Mouse (Mus musculus) kidney, embryonic 15.5 days (tissue): Measurements from ENCODE around the gene Gm30191. TPM values are rescaled to one million over a fixed set of nuclear protein-coding genes. Genes with fewer than 3 reads are reported as not detected.
A peak's percentile ranks its signal among the peaks of the same experiment; 100 is the strongest.
"Not testable (repeated sequence)": the region's sequence is repeated elsewhere in the genome, so short reads cannot be mapped to it uniquely, and the experiment has no call there.

Experiments
- ATAC-seq: fragments of 200-750 bp; cut with Nextera tagmentation; replicated peaks from 2 replicates; pipeline ENCODE4 v1.8.0; 2017; ENCODE audit warnings: moderate TSS enrichment; ENCODE audit not compliant: low FRiP score
- H3K27ac ChIP-seq: fragments of 300-500 bp; sonication (generic); 2 replicates; pipeline ENCODE4 v1.5.1; 2015; ENCODE audit warnings: mild to moderate bottlenecking, inconsistent platforms
- H3K27me3 ChIP-seq: fragments of 300-500 bp; sonication (generic); 2 replicates; pipeline ENCODE4 v1.6.1; 2015; ENCODE audit warnings: inconsistent platforms
- H3K36me3 ChIP-seq: fragments of 300-500 bp; sonication (generic); 2 replicates; pipeline ENCODE4 v1.6.1; 2015; ENCODE audit warnings: inconsistent platforms
- H3K4me1 ChIP-seq: fragments of 300-500 bp; sonication (generic); 2 replicates; pipeline ENCODE4 v1.6.1; 2015; ENCODE audit warnings: inconsistent platforms
- H3K4me2 ChIP-seq: fragments of 300-500 bp; sonication (generic); 2 replicates; pipeline ENCODE4 v1.6.1; 2015; ENCODE audit warnings: moderate library complexity, mild to moderate bottlenecking, inconsistent platforms
- H3K4me3 ChIP-seq: fragments of 300-500 bp; sonication (generic); replicated peaks from 2 replicates; pipeline ENCODE4 v1.5.1; 2015; ENCODE audit warnings: mild to moderate bottlenecking, inconsistent platforms
- H3K9ac ChIP-seq: fragments of 300-500 bp; sonication (generic); 2 replicates; pipeline ENCODE4 v1.6.1; 2015; ENCODE audit warnings: mild to moderate bottlenecking, inconsistent platforms
- H3K9me3 ChIP-seq: fragments of 300-500 bp; sonication (generic); replicated peaks from 2 replicates; pipeline ENCODE4 v1.6.1; 2016; ENCODE audit warnings: inconsistent platforms
- WGBS: fragments of 180-500 bp; shearing (Covaris S2); methylation state at CpG from one replicate; pipeline ENCODE4 v1.1.7; 2015; ENCODE audit warnings: mixed read lengths; 5-methylcytosine and 5-hydroxymethylcytosine counted together
- polyA plus RNA-seq: library from polyadenylated mRNA; unstranded; fragments of >200 nt; fragmentation: Nextera tagmentation; extraction: Ambion mirVana; gene quantifications from 2 replicates; pipeline ENCODE4 v1.2.1, GENCODE M21; 2015

Gm30191 gene
- polyA plus RNA-seq, 1 experiment from 2014 or later, result not detected

GRCm38 (mm10) chr4:134253722-134254324 lies 7.1 kb downstream of the Gm30191 start, which contains the start of gene Grrp1:
Grrp1 (minus strand) TSS chr4:134254106.
- Histone ChIP-seq H3K4me3 (peak within 1 kb of the TSS; percentile 47), H3K36me3 (no peaks in the 10 kb centered on the region), H3K9me3 (no peaks in the 10 kb centered on the region), H3K27ac (peak within 1 kb of the TSS; percentile 61), H3K4me1 (peaks cover 91% of the 10 kb centered on the region), H3K27me3 (peaks cover 64% of the 10 kb centered on the region), H3K9ac (peak within 1 kb of the TSS; percentile 30), H3K4me2 (peak within 1 kb of the TSS; percentile 86)
- ATAC-seq, result no peak
- WGBS, result 2% methylated on average over 13 of the region's 13 CpGs

- H3K27ac ChIP-seq, result no peak overlapping the region
- H3K36me3 ChIP-seq, result no peaks in the 10 kb centered on the region
- H3K27me3 ChIP-seq, result peaks cover 54% of the 10 kb centered on the region
- no peak overlapping the region for H3K4me3 ChIP-seq
- no peak overlapping the region for H3K9ac ChIP-seq
- no peaks in the 10 kb centered on the region for H3K9me3 ChIP-seq
- WGBS, result 55% methylated on average over 3 of the region's 3 CpGs
- ATAC-seq, result no peak
- no peak overlapping the region for H3K4me2 ChIP-seq
- H3K4me1 ChIP-seq, result peaks cover 86% of the 10 kb centered on the region
These were observed 8.1 kb downstream of the Gm30191 start for GRCm38 (mm10) chr4:134254835-134255234.

GRCm38 (mm10) chr4:134255854-134256253 lies 9.1 kb downstream of the Gm30191 start:
- no peak overlapping the region for H3K4me3 ChIP-seq
- no peaks in the 10 kb centered on the region for H3K36me3 ChIP-seq
- H3K9ac ChIP-seq, result no peak overlapping the region
- H3K27me3 ChIP-seq, result peaks cover 44% of the 10 kb centered on the region
- no peaks in the 10 kb centered on the region for H3K9me3 ChIP-seq
- WGBS, result 39% methylated on average over 4 of the region's 4 CpGs
- H3K4me1 ChIP-seq, result peaks cover 75% of the 10 kb centered on the region
- 0 out of 2 replicates have a peak, but pooled peaks have one; percentile 15 for ATAC-seq
- peak overlapping the region; percentile 15; the same call in 1 of the 2 replicates for H3K4me2 ChIP-seq
- peak overlapping the region; percentile 78 for H3K27ac ChIP-seq

GRCm38 (mm10) chr4:134256407-134257197 lies 9.9 kb downstream of the Gm30191 start:
- H3K36me3 ChIP-seq, result no peaks in the 10 kb centered on the region
- peak overlapping the region; percentile 11; the same call in 1 of the 2 replicates for H3K9ac ChIP-seq
- no peak overlapping the region for H3K4me3 ChIP-seq
- H3K27me3 ChIP-seq, result peaks cover 37% of the 10 kb centered on the region
- 12% methylated on average over 19 of the region's 19 CpGs for WGBS
- peaks cover 68% of the 10 kb centered on the region for H3K4me1 ChIP-seq
- H3K9me3 ChIP-seq, result no peaks in the 10 kb centered on the region
- peak overlapping the region; percentile 15 for H3K4me2 ChIP-seq
- no peak for ATAC-seq
- peak overlapping the region; percentile 78 for H3K27ac ChIP-seq

GRCm38 (mm10) chr4:134257198-134258009 lies 10.7 kb downstream of the Gm30191 start:
- Histone ChIP-seq H3K27ac (peak overlapping the region; percentile 78), H3K9ac (no peak overlapping the region), H3K36me3 (no peaks in the 10 kb centered on the region), H3K4me2 (peak overlapping the region; percentile 15), H3K4me3 (no peak overlapping the region), H3K4me1 (peaks cover 60% of the 10 kb centered on the region), H3K9me3 (no peaks in the 10 kb centered on the region), H3K27me3 (peaks cover 31% of the 10 kb centered on the region)
- 25% methylated on average over 11 of the region's 11 CpGs for WGBS
- no peak for ATAC-seq

GRCm38 (mm10) chr4:134258354-134258753 lies 11.6 kb downstream of the Gm30191 start:
- peak overlapping the region; percentile 66; the same call in 1 of the 2 replicates for H3K27ac ChIP-seq
- no peak overlapping the region for H3K9ac ChIP-seq
- H3K4me3 ChIP-seq, result no peak overlapping the region
- H3K9me3 ChIP-seq, result no peaks in the 10 kb centered on the region
- H3K36me3 ChIP-seq, result no peaks in the 10 kb centered on the region
- ATAC-seq, result no peak
- WGBS, result 45% methylated on average over 11 of the region's 11 CpGs
- H3K27me3 ChIP-seq, result peaks cover 21% of the 10 kb centered on the region
- H3K4me2 ChIP-seq, result no peak overlapping the region
- peaks cover 50% of the 10 kb centered on the region for H3K4me1 ChIP-seq

- Histone ChIP-seq H3K36me3 (no peaks in the 10 kb centered on the region), H3K4me1 (peaks cover 17% of the 10 kb centered on the region), H3K9me3 (0 out of 2 replicates have a peak, but pooled peaks cover 4% of the 10 kb centered on the region), H3K4me3 (no peak overlapping the region), H3K9ac (no peak overlapping the region), H3K27me3 (0 out of 2 replicates have a peak, but pooled peaks cover 2% of the 10 kb centered on the region), H3K4me2 (no peak overlapping the region), H3K27ac (no peak overlapping the region)
- ATAC-seq, result no peak
- WGBS, result 34% methylated on average over 6 of the region's 6 CpGs
These were observed 16.5 kb downstream of the Gm30191 start for GRCm38 (mm10) chr4:134263191-134263590.

GRCm38 (mm10) chr4:134265860-134266585 lies 19.3 kb downstream of the Gm30191 start:
- H3K9ac ChIP-seq, result no peak overlapping the region
- H3K27ac ChIP-seq, result peak overlapping the region; percentile 62
- peaks cover 16% of the 10 kb centered on the region; the same call in 1 of the 2 replicates for H3K4me1 ChIP-seq
- no peak overlapping the region for H3K4me2 ChIP-seq
- H3K27me3 ChIP-seq, result 0 out of 2 replicates have a peak, but pooled peaks cover 2% of the 10 kb centered on the region
- no peaks in the 10 kb centered on the region for H3K36me3 ChIP-seq
- H3K9me3 ChIP-seq, result 0 out of 2 replicates have a peak, but pooled peaks cover 4% of the 10 kb centered on the region
- H3K4me3 ChIP-seq, result no peak overlapping the region
- ATAC-seq, result no peak
- 33% methylated on average over 9 of the region's 9 CpGs for WGBS

GRCm38 (mm10) chr4:134268102-134268655 lies 21.4 kb downstream of the Gm30191 start:
- no peak overlapping the region for H3K27ac ChIP-seq

GRCm38 (mm10) chr4:134269622-134270021 lies 22.9 kb downstream of the Gm30191 start:
- not testable (repeated sequence) for H3K9me3 ChIP-seq, H3K4me3 ChIP-seq, H3K27me3 ChIP-seq, H3K36me3 ChIP-seq, H3K9ac ChIP-seq, H3K4me2 ChIP-seq, ATAC-seq, H3K27ac ChIP-seq
- peaks cover 23% of the 10 kb centered on the region for H3K4me1 ChIP-seq

More at GRCm38 (mm10) chr4:134268102-134268655, 21.4 kb downstream of the Gm30191 start:
- H3K36me3 ChIP-seq, result no peaks in the 10 kb centered on the region
- no peaks in the 10 kb centered on the region for H3K27me3 ChIP-seq
- no peak for ATAC-seq
- no peak overlapping the region for H3K9ac ChIP-seq
- no peak overlapping the region for H3K4me2 ChIP-seq
- WGBS, result 79% methylated on average over 19 of the region's 19 CpGs
- 0 out of 2 replicates have a peak, but pooled peaks cover 4% of the 10 kb centered on the region for H3K9me3 ChIP-seq
- peaks cover 23% of the 10 kb centered on the region for H3K4me1 ChIP-seq
- H3K4me3 ChIP-seq, result no peak overlapping the region

GRCm38 (mm10) chr4:134271979-134272378 lies 25.2 kb downstream of the Gm30191 start:
- 85% methylated on average over 7 of the region's 7 CpGs for WGBS
- Histone ChIP-seq H3K9me3 (no peaks in the 10 kb centered on the region), H3K4me1 (peaks cover 10% of the 10 kb centered on the region), H3K9ac (no peak overlapping the region), H3K27ac (no peak overlapping the region), H3K27me3 (no peaks in the 10 kb centered on the region), H3K4me2 (no peak overlapping the region), H3K36me3 (peaks cover 15% of the 10 kb centered on the region), H3K4me3 (no peak overlapping the region)
- ATAC-seq, result no peak
